Mouse (Mus musculus): ENCODE data around the gene Mertk.

- TF ChIP-seq CTCF (IDR thresholded peaks at IDR 0.05; ENCODE audit: extremely low read depth, insufficient read depth, insufficient read length, insufficient replicate concordance) (no peak), POLR2A (IDR thresholded peaks at IDR 0.05; ENCODE audit: low read depth, low read length) (no peak)
Observed at GRCm38 (mm10) chr2:128803441-128803840, 104.7 kb downstream of the Mertk start.

Data from spleen, adult 2 months (tissue).